Mouse (Mus musculus) small intestine, adult 2 months (tissue): Measurements from ENCODE around the gene Nr2c2ap.

Source experiments
- CTCF ChIP-seq: fragments of 200-500 bp; IDR thresholded peaks from 2 replicates; pipeline ENCODE4 v1.5.1; 2012; ENCODE audit warnings: low read depth, mild to moderate bottlenecking, control low read depth, inconsistent platforms, low read length, moderate library complexity, mixed read lengths; ENCODE audit not compliant: insufficient replicate concordance, insufficient read length; ENCODE audit errors: extremely low read depth
- POLR2A ChIP-seq: fragments of 200-500 bp; IDR thresholded peaks from 2 replicates; pipeline ENCODE4 v1.6.1; 2012; ENCODE audit warnings: low read depth, mild to moderate bottlenecking, control low read depth, inconsistent platforms, low read length, moderate library complexity

GRCm38 (mm10) chr8:70172043-70172681, 41.0 kb downstream of the Nr2c2ap start, which contains the start of gene Tmem161a:
- TF ChIP-seq CTCF (no peak), POLR2A (peak; percentile 85)
